ENCODE assay signal across 28 mouse cellular contexts in the genomic region with DNA sequence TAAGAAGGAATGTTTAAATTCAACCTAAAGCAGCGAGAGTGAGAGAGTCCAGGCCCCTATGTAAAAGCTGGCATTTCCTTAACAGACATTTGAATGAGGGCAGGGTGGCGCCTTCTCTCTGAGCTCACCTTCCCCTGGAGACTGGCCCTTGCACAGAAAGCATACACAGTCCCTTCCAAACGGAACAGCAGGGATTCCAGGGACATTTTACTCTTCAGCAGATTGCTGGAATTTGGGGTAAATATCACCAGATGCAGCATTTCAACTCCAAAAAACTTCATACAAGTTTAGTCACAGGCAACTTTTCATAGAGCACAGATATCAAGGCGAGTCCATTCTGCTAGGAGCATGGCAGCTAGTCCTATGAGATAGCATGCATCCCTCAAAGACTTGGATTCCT. TPM values are rescaled to one million over a fixed set of nuclear protein-coding genes. Genes with fewer than 3 reads are reported as not detected.
DNase-seq lines count a peak whose midpoint lies in the region; ATAC-seq lines count a peak whose summit lies in the region.
"Had no signal": no experiment of that assay in that cellular context is flagged by ENCODE, and none has a peak within 500 bp of the region (broad histone marks: within the 10 kb centered on the region; RNA-seq: fewer than 3 reads in every experiment).

No protein-coding gene starts in this region.

- WGBS in midbrain, embryonic 11.5 days: 78% methylated on average over 4 of the region's 4 CpGs
- WGBS in midbrain, embryonic 13.5 days: 68% methylated on average over 4 of the region's 4 CpGs
- WGBS in intestine, embryonic 16.5 days: 70% methylated on average over 4 of the region's 4 CpGs
- WGBS in hindbrain, embryonic 11.5 days: 75% methylated on average over 4 of the region's 4 CpGs

- peak; percentile 22 for DNase-seq in heart, adult 11 months
- no peak for DNase-seq in heart, postnatal 10 days
- peak; percentile 1 for DNase-seq in midbrain, embryonic 11.5 days (ENCODE audit: low spot score, missing footprints)
- DNase-seq in layer of hippocampus, adult 9-11 months: peak; percentile 37
- no peak for DNase-seq in right cerebral cortex, postnatal 25 days
- DNase-seq in hindbrain, embryonic 11.5 days (ENCODE audit: low spot score): no peak
- DNase-seq: adrenal gland, postnatal 10 days; cerebellum, adult 11-12 months; cerebellum, adult 8-10 months; cerebellum, postnatal 10 days; cerebellum, postnatal 36 days; embryo, embryonic 11 days; gastrocnemius, postnatal 10 days; gastrocnemius, postnatal 36 days; heart, postnatal 36 days had no signal

- no peaks in the 10 kb centered on the region for H3K36me3 ChIP-seq in midbrain, embryonic 11.5 days (ENCODE audit: control insufficient read depth, insufficient read depth, low read length)
- H3K36me3 ChIP-seq in midbrain, embryonic 13.5 days: no peaks in the 10 kb centered on the region
- H3K36me3 ChIP-seq in intestine, embryonic 16.5 days (ENCODE audit: control insufficient read depth, insufficient read depth, low read length): no peaks in the 10 kb centered on the region
- no peaks in the 10 kb centered on the region for H3K36me3 ChIP-seq in hindbrain, embryonic 11.5 days (ENCODE audit: control insufficient read depth, insufficient read depth, low read length)
- H3K36me3 ChIP-seq: embryonic facial prominence, embryonic 10.5 days; embryonic facial prominence, embryonic 13.5 days; forebrain, embryonic 12.5 days; forebrain, embryonic 15.5 days; hindbrain, embryonic 10.5 days had no signal

- H3K9ac ChIP-seq in midbrain, embryonic 11.5 days (ENCODE audit: low read length): no peak overlapping the region
- H3K9ac ChIP-seq in midbrain, embryonic 13.5 days (replicated peaks): no peak overlapping the region
- H3K9ac ChIP-seq in intestine, embryonic 16.5 days (ENCODE audit: low read depth, low read length): no peak overlapping the region
- H3K9ac ChIP-seq in hindbrain, embryonic 11.5 days (ENCODE audit: low read depth, low read length): no peak overlapping the region
- H3K9ac ChIP-seq: embryonic facial prominence, embryonic 13.5 days; forebrain, embryonic 12.5 days; forebrain, embryonic 15.5 days; hindbrain, embryonic 14.5 days had no signal

- H3K4me1 ChIP-seq in midbrain, embryonic 11.5 days (ENCODE audit: control insufficient read depth, insufficient read depth, low read length): peaks cover 3% of the 10 kb centered on the region; the same call in 1 of the 2 replicates
- H3K4me1 ChIP-seq in midbrain, embryonic 13.5 days (replicated peaks): peaks cover 10% of the 10 kb centered on the region; the same call in 1 of the 2 replicates
- no peaks in the 10 kb centered on the region for H3K4me1 ChIP-seq in intestine, embryonic 16.5 days (ENCODE audit: control insufficient read depth, insufficient read depth, low read length)
- no peaks in the 10 kb centered on the region for H3K4me1 ChIP-seq in hindbrain, embryonic 11.5 days (replicated peaks; ENCODE audit: control insufficient read depth, insufficient read depth, low read length)
- H3K4me1 ChIP-seq: embryonic facial prominence, embryonic 10.5 days; embryonic facial prominence, embryonic 13.5 days; forebrain, embryonic 15.5 days had no signal

- H3K9me3 ChIP-seq in midbrain, embryonic 11.5 days (ENCODE audit: control insufficient read depth, low read length): no peaks in the 10 kb centered on the region
- H3K9me3 ChIP-seq in midbrain, embryonic 13.5 days: no peaks in the 10 kb centered on the region
- H3K9me3 ChIP-seq in intestine, embryonic 16.5 days (ENCODE audit: control insufficient read depth, low read length): no peaks in the 10 kb centered on the region
- no peaks in the 10 kb centered on the region for H3K9me3 ChIP-seq in hindbrain, embryonic 11.5 days (ENCODE audit: control insufficient read depth, low read length)
- H3K9me3 ChIP-seq: embryonic facial prominence, embryonic 10.5 days; embryonic facial prominence, embryonic 13.5 days; forebrain, embryonic 12.5 days; forebrain, embryonic 15.5 days; hindbrain, embryonic 10.5 days had no signal

- no peak for ATAC-seq in midbrain, embryonic 11.5 days (ENCODE audit: low FRiP score)
- ATAC-seq in midbrain, embryonic 13.5 days: no peak
- no peak for ATAC-seq in intestine, embryonic 16.5 days
- no peak for ATAC-seq in hindbrain, embryonic 11.5 days (ENCODE audit: low FRiP score)
- ATAC-seq: forebrain, embryonic 15.5 days; hindbrain, postnatal 0 days; Patski had no signal

- H3K27ac ChIP-seq in midbrain, embryonic 11.5 days (ENCODE audit: low read depth, low read length): no peak overlapping the region
- H3K27ac ChIP-seq in midbrain, embryonic 13.5 days: no peak overlapping the region
- no peak overlapping the region for H3K27ac ChIP-seq in intestine, embryonic 16.5 days (ENCODE audit: low read length)
- no peak overlapping the region for H3K27ac ChIP-seq in hindbrain, embryonic 11.5 days (ENCODE audit: low read depth, low read length)
- H3K27ac ChIP-seq: embryonic facial prominence, embryonic 10.5 days; embryonic facial prominence, embryonic 13.5 days; forebrain, embryonic 12.5 days; forebrain, embryonic 15.5 days; hindbrain, embryonic 10.5 days; hindbrain, embryonic 14.5 days; hindbrain, postnatal 0 days had no signal

- intact Hi-C loops in heart, postnatal 10 days (cut with DNase I): no loop called here

- H3K4me2 ChIP-seq in midbrain, embryonic 11.5 days: no peak overlapping the region
- H3K4me2 ChIP-seq in midbrain, embryonic 13.5 days (replicated peaks): no peak overlapping the region
- no peak overlapping the region for H3K4me2 ChIP-seq in intestine, embryonic 16.5 days (ENCODE audit: low read depth, low read length)
- H3K4me2 ChIP-seq in hindbrain, embryonic 11.5 days (replicated peaks; ENCODE audit: low read depth, low read length): no peak overlapping the region
- H3K4me2 ChIP-seq: embryonic facial prominence, embryonic 13.5 days; forebrain, embryonic 12.5 days; forebrain, embryonic 15.5 days; heart, embryonic 11.5 days; hindbrain, embryonic 14.5 days had no signal

- H3K27me3 ChIP-seq in midbrain, embryonic 11.5 days (ENCODE audit: control insufficient read depth, insufficient read depth, low read length): no peaks in the 10 kb centered on the region
- no peaks in the 10 kb centered on the region for H3K27me3 ChIP-seq in midbrain, embryonic 13.5 days
- no peaks in the 10 kb centered on the region for H3K27me3 ChIP-seq in intestine, embryonic 16.5 days (replicated peaks; ENCODE audit: control insufficient read depth, insufficient read depth, low read length)
- H3K27me3 ChIP-seq in hindbrain, embryonic 11.5 days (ENCODE audit: control insufficient read depth, insufficient read depth, low read length): no peaks in the 10 kb centered on the region
- H3K27me3 ChIP-seq: embryonic facial prominence, embryonic 13.5 days; forebrain, embryonic 12.5 days; forebrain, embryonic 15.5 days; Patski had no signal

- H3K4me3 ChIP-seq in midbrain, embryonic 11.5 days (ENCODE audit: low read depth, low read length): no peak overlapping the region
- H3K4me3 ChIP-seq in midbrain, embryonic 13.5 days (replicated peaks): no peak overlapping the region
- no peak overlapping the region for H3K4me3 ChIP-seq in intestine, embryonic 16.5 days (ENCODE audit: low read length)
- H3K4me3 ChIP-seq in hindbrain, embryonic 11.5 days (ENCODE audit: low read depth, low read length): no peak overlapping the region
- H3K4me3 ChIP-seq: embryonic facial prominence, embryonic 10.5 days; embryonic facial prominence, embryonic 13.5 days; erythroblast, embryonic 14.5 days; forebrain, embryonic 12.5 days; forebrain, embryonic 15.5 days; hindbrain, embryonic 10.5 days had no signal

RNA-seq across cellular contexts. Expression of gene Ddit4l, which starts 31.6 kb away (rescaled TPM):
- 1 to 10 TPM in 1 of 2 experiments, under 1 TPM in 1; 0.67 to 1.6 TPM for total RNA-seq in heart, postnatal 10 days (2021)
- polyA plus RNA-seq in midbrain, embryonic 11.5 days (2014; fragmentation: Nextera tagmentation; extraction: Ambion mirVana): 13.7 and 16.8 TPM in 2 replicates
- 8.3 and 8.6 TPM in 2 replicates for polyA plus RNA-seq in midbrain, embryonic 13.5 days (2015; fragmentation: Nextera tagmentation; extraction: Ambion mirVana)
- polyA plus RNA-seq in intestine, embryonic 16.5 days (2015; fragmentation: Nextera tagmentation; extraction: Ambion mirVana): 2.9 and 3.0 TPM in 2 replicates
- 8.3 and 8.6 TPM in 2 replicates for polyA plus RNA-seq in hindbrain, embryonic 11.5 days (2014; fragmentation: Nextera tagmentation; extraction: Ambion mirVana)
- total RNA-seq: granulocyte monocyte progenitor cell, adult 5-6 weeks had no signal
- polyA plus RNA-seq: erythroblast, embryonic 14.5 days had no signal

Comparison
In these comparisons a context has a peak if more than half of its experiments do, and no peak if none do; other contexts are left out.
1. DNase-seq: peak in heart, adult 11 months (single experiment), midbrain, embryonic 11.5 days (single experiment) and layer of hippocampus, adult 9-11 months (single experiment); none in heart, postnatal 10 days (0 of 2), right cerebral cortex, postnatal 25 days (single experiment) and hindbrain, embryonic 11.5 days (single experiment).